Mouse (Mus musculus) ES-E14 (cell line): ENCODE data around the gene Akr1c19. TPM values are rescaled to one million over a fixed set of nuclear protein-coding genes. Genes with fewer than 3 reads are reported as not detected.
"Not testable (repeated sequence)": the region's sequence is repeated elsewhere in the genome, so short reads cannot be mapped to it uniquely, and the experiment has no call there.

Experiments
- DNase-seq: peaks from one replicate; pipeline ENCODE4 v3.0.0-alpha.2; 2013; ENCODE audit warnings: low read depth, low spot score
- H3K27ac ChIP-seq: 2 replicates; pipeline ENCODE4 v1.5.1; 2012; ENCODE audit warnings: low read depth, mild to moderate bottlenecking, low read length, moderate library complexity, mixed read lengths; ENCODE audit not compliant: poor library complexity, insufficient read depth, severe bottlenecking
- H3K36me3 ChIP-seq: 2 replicates; pipeline ENCODE4 v1.6.1; 2012; ENCODE audit warnings: mild to moderate bottlenecking, low read length, moderate library complexity, mixed read lengths; ENCODE audit not compliant: control insufficient read depth, poor library complexity, insufficient read depth, severe bottlenecking
- H3K4me1 ChIP-seq, 2 experiments: fragments of 150-350 bp in 1 of 2; sonication (generic) in 1 of 2; 2 replicates each; pipeline ENCODE4 v1.6.1; 2012; ENCODE audit warnings: low read length in 2 of 2, mild to moderate bottlenecking in 1 of 2, mixed read lengths in 1 of 2; ENCODE audit not compliant: control insufficient read depth in 2 of 2, insufficient read depth in 2 of 2, poor library complexity in 1 of 2
- H3K4me3 ChIP-seq, 2 experiments: fragments of 150-350 bp in 1 of 2; sonication (generic) in 1 of 2; 2 replicates each; pipeline ENCODE4 v1.5.1; 2012; ENCODE audit warnings: low read length in 2 of 2, low read depth in 1 of 2, mild to moderate bottlenecking in 1 of 2, mixed read lengths in 1 of 2; ENCODE audit not compliant: insufficient read depth in 1 of 2, poor library complexity in 1 of 2, severe bottlenecking in 1 of 2
- H3K9ac ChIP-seq: 2 replicates; pipeline ENCODE4 v1.6.1; 2012; ENCODE audit warnings: low read depth, mild to moderate bottlenecking, low read length, mixed read lengths; ENCODE audit not compliant: poor library complexity, insufficient read depth, severe bottlenecking
- H3K9me3 ChIP-seq: fragments of 150-350 bp; sonication (generic); 2 replicates; pipeline ENCODE4 v1.6.1; 2012; ENCODE audit warnings: low read depth, mild to moderate bottlenecking, low read length; ENCODE audit not compliant: control insufficient read depth, insufficient read depth
- CHD2 ChIP-seq: IDR thresholded peaks from 2 replicates; pipeline ENCODE4 v1.6.1; 2014; ENCODE audit warnings: mild to moderate bottlenecking, low read depth, low read length, inconsistent platforms
- HCFC1 ChIP-seq: IDR thresholded peaks from 2 replicates; pipeline ENCODE4 v1.6.1; 2012; ENCODE audit warnings: low read length, inconsistent platforms, borderline replicate concordance; ENCODE audit not compliant: insufficient read depth
- MAFK ChIP-seq: IDR thresholded peaks from 2 replicates; pipeline ENCODE4 v1.6.1; 2014; ENCODE audit warnings: mild to moderate bottlenecking, low read depth, low read length, inconsistent platforms; ENCODE audit not compliant: insufficient read depth
- ZC3H11A ChIP-seq: IDR thresholded peaks from 2 replicates; pipeline ENCODE4 v1.6.1; 2012; ENCODE audit warnings: low read depth, mild to moderate bottlenecking, inconsistent platforms, low read length, borderline replicate concordance
- ZNF384 ChIP-seq: IDR thresholded peaks from 2 replicates; pipeline ENCODE4 v1.6.1; 2012; ENCODE audit warnings: low read depth, low read length, inconsistent platforms
- in situ Hi-C, 2 experiments: fragments of 600-800 bp; cut with MboI; formaldehyde crosslinking; loops; one replicate each; pipeline ENCODE4 v1.15.1; 2025; ENCODE audit warnings: low sequenced_read_pairs in 2 of 2, inconsistent platforms in 1 of 2; ENCODE audit not compliant: unreplicated experiment in 2 of 2
- total RNA-seq: library from RNA; depleted of rRNA; stranded (reverse); fragments of 300-350 nt; gene quantifications from 2 replicates; pipeline ENCODE4 v1.2.3, GENCODE M21; 2012; rRNA removed

Akr1c19 gene
- 0.11 TPM in 1 of 2 replicates, not detected in the other for total RNA-seq

DNA sequence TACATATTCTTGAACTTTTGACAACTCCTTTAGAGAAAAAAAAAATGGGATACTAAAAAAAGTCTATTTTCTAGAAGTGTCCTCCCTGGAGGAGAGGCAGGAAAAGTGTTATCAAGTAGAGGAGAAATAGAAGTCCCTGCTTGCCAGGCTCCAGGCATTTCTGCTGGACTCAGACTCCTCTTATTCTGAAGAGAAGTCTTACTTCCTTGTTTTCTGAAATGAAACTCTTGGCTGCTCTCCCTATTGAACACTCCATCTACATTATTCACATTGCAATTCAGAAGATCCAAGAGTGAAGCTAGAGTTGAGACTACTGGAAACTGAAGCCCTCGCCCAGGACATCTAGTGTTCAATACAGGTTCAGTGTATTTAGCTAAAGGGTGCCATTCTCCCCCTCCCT lies at the start of gene Akr1c19:
Akr1c19 (plus strand) TSS at position 260 of the 400 bp plus-strand sequence.
- Histone ChIP-seq H3K4me3 (no peak within 1 kb of the TSS), H3K4me1 (no peaks in the 10 kb centered on the region), H3K9me3 (no peaks in the 10 kb centered on the region), H3K9ac (no peak within 1 kb of the TSS), H3K36me3 (no peaks in the 10 kb centered on the region), H3K27ac (no peak within 1 kb of the TSS)
- DNase-seq: no peak
- in situ Hi-C loops: no loop called here
- no peak for TF ChIP-seq HCFC1
- TF ChIP-seq MAFK: no peak
- no peak for TF ChIP-seq CHD2
- TF ChIP-seq ZC3H11A: no peak
- TF ChIP-seq ZNF384: no peak

DNA sequence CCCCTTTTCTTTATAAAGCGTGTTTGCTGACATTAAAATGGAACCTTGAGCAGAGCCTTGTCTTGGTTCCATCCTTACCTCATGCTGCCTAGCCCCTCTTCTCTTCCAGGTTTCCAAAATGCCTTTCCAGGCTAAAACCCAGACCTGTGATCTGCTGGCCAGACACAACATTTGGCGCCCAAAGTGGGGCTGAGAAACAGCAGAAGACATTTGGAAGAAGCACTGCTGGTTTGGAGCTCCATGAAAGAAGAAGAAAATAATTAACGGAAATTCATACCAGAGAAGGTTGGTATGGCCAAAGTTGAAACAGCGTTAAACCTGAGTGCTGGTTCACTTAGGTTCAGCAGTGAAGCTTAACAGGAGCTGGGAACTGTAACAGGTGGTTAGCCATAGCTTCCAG lies 47.2 kb upstream of the Akr1c19 start:
- H3K9ac ChIP-seq, H3K9me3 ChIP-seq, in situ Hi-C loops, H3K4me1 ChIP-seq, H3K36me3 ChIP-seq, DNase-seq, H3K4me3 ChIP-seq, H3K27ac ChIP-seq: not testable (repeated sequence)

DNA sequence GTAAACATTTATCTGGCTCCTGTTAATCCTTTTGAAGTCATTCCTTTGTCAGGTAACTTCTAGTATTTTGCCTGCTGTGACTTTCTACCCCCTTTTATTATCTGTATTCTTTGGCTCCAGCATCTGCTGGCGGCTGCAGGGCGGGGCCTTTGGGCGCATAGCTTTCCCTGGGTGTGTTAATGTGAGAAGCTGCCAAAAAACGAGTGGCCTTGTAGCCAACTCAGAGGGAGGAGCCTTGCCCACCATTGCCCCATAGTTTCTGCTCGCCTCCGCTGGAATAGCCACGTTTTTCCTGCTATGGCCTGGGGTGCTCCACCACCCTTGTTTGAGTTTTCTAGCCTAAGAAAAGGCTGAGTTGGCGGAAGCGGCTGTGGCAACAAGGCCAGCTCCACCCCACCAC lies 45.4 kb upstream of the Akr1c19 start:
- Histone ChIP-seq H3K27ac (peak overlapping the region; percentile 24; the same call in 1 of the 2 replicates), H3K4me3 (peak overlapping the region in 1 of 2 experiments; percentile 2; a peak in 2 of 4 replicates), H3K4me1 (no peaks in the 10 kb centered on the region), H3K9me3 (no peaks in the 10 kb centered on the region), H3K9ac (no peak overlapping the region), H3K36me3 (no peaks in the 10 kb centered on the region)
- DNase-seq: no peak
- in situ Hi-C loops: no loop called here
- TF ChIP-seq MAFK (no peak), ZNF384 (no peak), CHD2 (no peak), HCFC1 (no peak), ZC3H11A (no peak)

DNA sequence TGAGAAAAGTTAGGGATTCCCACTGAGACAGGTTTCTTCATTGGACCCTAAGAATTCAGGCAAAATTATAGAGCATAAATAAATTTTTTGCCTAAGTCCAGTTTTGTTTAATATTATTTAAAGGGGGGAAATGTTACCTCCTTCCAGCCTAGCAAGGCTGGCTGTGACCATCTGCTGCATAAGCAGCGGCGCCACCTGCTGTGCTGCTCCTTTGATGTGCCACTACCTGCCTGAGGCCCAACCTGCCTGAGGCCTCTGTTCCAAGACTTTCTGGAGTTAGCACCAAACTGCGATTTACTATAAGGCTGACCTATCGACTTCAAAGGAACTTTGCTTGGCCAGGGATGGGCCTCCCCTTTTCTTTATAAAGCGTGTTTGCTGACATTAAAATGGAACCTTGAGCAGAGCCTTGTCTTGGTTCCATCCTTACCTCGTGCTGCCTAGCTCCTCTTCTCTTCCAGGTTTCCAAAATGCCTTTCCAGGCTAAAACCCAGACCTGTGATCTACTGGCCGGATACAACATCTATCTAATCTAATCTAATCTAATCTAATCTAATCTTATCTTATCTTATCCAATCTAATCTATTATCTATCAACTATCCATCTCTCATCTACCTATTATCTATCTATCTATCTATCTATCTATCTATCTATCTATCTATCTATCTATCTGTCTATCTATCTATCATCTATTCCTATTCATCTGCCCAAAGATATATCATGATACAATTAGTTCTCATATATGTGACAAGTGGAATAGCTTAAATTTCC lies 41.7 kb upstream of the Akr1c19 start:
- in situ Hi-C loops, H3K27ac ChIP-seq, H3K9ac ChIP-seq, H3K4me3 ChIP-seq, H3K4me1 ChIP-seq, DNase-seq, H3K9me3 ChIP-seq, H3K36me3 ChIP-seq: not testable (repeated sequence)

DNA sequence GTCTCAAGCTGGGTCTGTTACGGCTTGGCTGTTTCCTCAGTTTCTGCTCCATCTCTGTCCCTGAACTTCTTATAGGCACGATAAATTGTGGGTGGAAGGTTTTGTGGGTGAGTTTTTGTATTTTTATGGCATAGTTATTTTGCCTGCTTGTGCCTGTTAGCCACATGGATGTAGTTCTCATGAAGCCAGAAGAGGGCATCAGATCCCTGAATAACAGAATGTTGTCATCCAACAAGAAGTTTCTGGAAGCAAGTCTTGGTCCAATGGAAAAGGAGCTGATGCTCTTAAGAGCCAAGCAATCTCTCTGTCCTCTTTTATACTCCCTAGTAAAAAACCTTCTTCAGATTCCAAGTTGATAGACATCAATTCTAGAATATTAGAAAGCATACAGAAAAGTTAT lies 40.3 kb upstream of the Akr1c19 start:
- Histone ChIP-seq H3K9ac (no peak overlapping the region), H3K9me3 (no peaks in the 10 kb centered on the region), H3K36me3 (no peaks in the 10 kb centered on the region), H3K4me3 (no peak overlapping the region), H3K27ac (no peak overlapping the region), H3K4me1 (no peaks in the 10 kb centered on the region)
- no peak for DNase-seq
- no peak for TF ChIP-seq ZC3H11A
- in situ Hi-C loops: no loop called here
